ENCODE assay signal across 10 mouse cellular contexts in the genomic region with DNA sequence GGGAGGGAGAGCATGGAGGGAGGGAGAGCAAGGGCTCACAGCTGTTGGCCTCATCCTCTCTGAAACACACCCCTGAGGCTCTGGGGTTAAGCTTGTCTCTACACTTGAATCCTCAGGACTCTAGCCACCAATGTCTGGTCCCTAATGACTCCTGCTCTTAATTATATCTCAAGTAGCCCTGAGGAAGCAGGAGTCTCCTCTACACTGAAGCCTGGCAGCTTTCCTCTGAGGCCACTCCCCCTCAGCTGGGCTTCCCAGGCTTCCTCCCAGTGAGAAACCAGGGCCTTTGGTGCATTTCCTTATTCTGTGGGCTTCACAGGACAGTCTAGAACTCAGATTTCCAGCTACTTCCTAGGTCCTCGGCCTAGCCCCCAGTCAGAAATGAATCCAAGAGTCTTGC.
DNase-seq lines count a peak whose midpoint lies in the region; TF ChIP-seq lines count a peak whose summit lies in the region.
"Had no signal": no experiment of that assay in that cellular context is flagged by ENCODE, and none has a peak within 500 bp of the region (broad histone marks: within the 10 kb centered on the region; RNA-seq: fewer than 3 reads in every experiment).

No protein-coding gene starts in this region.

- no peaks in the 10 kb centered on the region for H3K79me2 ChIP-seq in heart, adult 2 months (replicated peaks; ENCODE audit: control insufficient read depth, insufficient read depth, low read length)

- H3K27me3 ChIP-seq in kidney, adult 2 months (replicated peaks; ENCODE audit: control insufficient read depth, insufficient read depth, low read length): no peaks in the 10 kb centered on the region
- no peaks in the 10 kb centered on the region for H3K27me3 ChIP-seq in heart, adult 2 months (ENCODE audit: control insufficient read depth, insufficient read depth, low read length)
- H3K27me3 ChIP-seq: CH12.LX had no signal

- no peaks in the 10 kb centered on the region for H3K4me1 ChIP-seq in kidney, adult 2 months (ENCODE audit: control insufficient read depth, insufficient read depth, low read length)
- no peaks in the 10 kb centered on the region; the same call in 1 of the 2 replicates for H3K4me1 ChIP-seq in brown adipose tissue, adult 24 weeks (ENCODE audit: control insufficient read depth, insufficient read depth, insufficient read length, low read length)
- H3K4me1 ChIP-seq in heart, adult 2 months (ENCODE audit: control insufficient read depth, insufficient read depth, low read length): peaks cover 11% of the 10 kb centered on the region

- no peak for TF ChIP-seq CTCF in kidney, adult 2 months (conservative IDR thresholded peaks at IDR 0.05; ENCODE audit: insufficient read depth, insufficient read length, low read depth, low read length)
- TF ChIP-seq CTCF in heart, adult 2 months (IDR thresholded peaks at IDR 0.05): no peak

- peak; percentile 48 for DNase-seq in kidney, adult 2 months
- DNase-seq in kidney, adult 18-20 months: no peak
- DNase-seq in heart, adult 2 months: peak; percentile 62 to 70
- DNase-seq in heart, postnatal 4 days: peak; percentile 65
- no peak for DNase-seq in ovary, postnatal 14 days (ENCODE audit: low spot score)
- DNase-seq in retina, postnatal 1 day: no peak
- DNase-seq: cerebellum, adult 9-10 months had no signal

- intact Hi-C loops in heart, adult 2 months (cut with DNase I): no loop called here

- H3K9ac ChIP-seq in heart, adult 2 months (ENCODE audit: low read depth, low read length): no peak overlapping the region
- H3K9ac ChIP-seq: liver, embryonic 14.5 days had no signal

- H3K27ac ChIP-seq in kidney, adult 2 months (ENCODE audit: insufficient read depth, low read depth, low read length): no peak overlapping the region
- 0 out of 2 replicates have a peak overlapping the region, but pooled peaks have one; percentile 10 for H3K27ac ChIP-seq in brown adipose tissue, adult 24 weeks (replicated peaks; ENCODE audit: low read depth, low read length)
- H3K27ac ChIP-seq in heart, adult 2 months: peak overlapping the region; percentile 3; the same call in 1 of the 2 replicates
- H3K27ac ChIP-seq: liver, embryonic 14.5 days had no signal

- 34% methylated on average over 1 of the region's 1 CpGs for WGBS in kidney, adult 2 months
- 8% methylated on average over 1 of the region's 1 CpGs for WGBS in heart, adult 2 months

- H3K4me3 ChIP-seq in kidney, adult 2 months (ENCODE audit: insufficient read depth, low read depth, low read length): no peak overlapping the region
- no peak overlapping the region for H3K4me3 ChIP-seq in brown adipose tissue, adult 24 weeks (ENCODE audit: insufficient read depth, low read depth, low read length)
- no peak overlapping the region for H3K4me3 ChIP-seq in heart, adult 2 months

- no peak for TF ChIP-seq EP300 in heart, adult 2 months (IDR thresholded peaks at IDR 0.05; ENCODE audit: insufficient read depth, low read depth, low read length)

- no peak for TF ChIP-seq POLR2A in kidney, adult 2 months (IDR thresholded peaks at IDR 0.05; ENCODE audit: low read depth, low read length)
- TF ChIP-seq POLR2A in heart, adult 2 months (IDR thresholded peaks at IDR 0.05; ENCODE audit: insufficient read depth, low read depth, low read length): no peak

- no peaks in the 10 kb centered on the region for H3K36me3 ChIP-seq in kidney, adult 2 months (ENCODE audit: control insufficient read depth, insufficient read depth, low read length)
- H3K36me3 ChIP-seq in heart, adult 2 months (ENCODE audit: control insufficient read depth, insufficient read depth, low read length): peaks cover 5% of the 10 kb centered on the region; the same call in 1 of the 2 replicates

Comparison
In these comparisons a context has a peak if more than half of its experiments do, and no peak if none do; other contexts are left out.
1. DNase-seq: peak in kidney, adult 2 months (single experiment), heart, adult 2 months (2 of 2) and heart, postnatal 4 days (single experiment); none in kidney, adult 18-20 months (single experiment), ovary, postnatal 14 days (single experiment) and retina, postnatal 1 day (single experiment).